Mouse (Mus musculus) olfactory bulb, adult 2 months (tissue): Measurements from ENCODE around the gene Grik2. TPM values are rescaled to one million over a fixed set of nuclear protein-coding genes. Genes with fewer than 3 reads are reported as not detected.

ENCODE experiments used
- H3K27ac ChIP-seq: fragments of 200-500 bp; 2 replicates; pipeline ENCODE4 v1.5.1; 2012; ENCODE audit warnings: low read depth, low read length; ENCODE audit not compliant: insufficient read depth
- H3K4me1 ChIP-seq: fragments of 200-500 bp; 2 replicates; pipeline ENCODE4 v1.6.1; 2012; ENCODE audit warnings: low read length; ENCODE audit not compliant: control insufficient read depth, insufficient read depth
- H3K4me3 ChIP-seq: fragments of 200-500 bp; 2 replicates; pipeline ENCODE4 v1.5.1; 2012; ENCODE audit warnings: mild to moderate bottlenecking, low read depth, low read length, moderate library complexity; ENCODE audit not compliant: insufficient read depth
- CTCF ChIP-seq: fragments of 200-500 bp; IDR thresholded peaks from 2 replicates; pipeline ENCODE4 v1.5.1; 2012; ENCODE audit warnings: low read depth, mild to moderate bottlenecking, low read length, moderate library complexity; ENCODE audit not compliant: insufficient read depth
- POLR2A ChIP-seq: fragments of 200-500 bp; IDR thresholded peaks from 2 replicates; pipeline ENCODE4 v1.6.1; 2012; ENCODE audit warnings: mild to moderate bottlenecking, low read depth, low read length, moderate library complexity; ENCODE audit not compliant: insufficient read depth
- WGBS: fragments of 180-500 bp; shearing (Covaris S2); methylation state at CpG from one replicate; pipeline ENCODE4 v1.1.7; 2018; 5-methylcytosine and 5-hydroxymethylcytosine counted together
- polyA plus RNA-seq: library from polyadenylated mRNA; stranded (reverse); fragments of >200 nt; gene quantifications from 2 replicates; pipeline ENCODE4 v1.2.4, GENCODE M21; 2012; ENCODE audit warnings: low replicate concordance; ENCODE audit not compliant: missing spikeins, insufficient read depth, insufficient read length

Gene Grik2
- 69.6 TPM in 1 of 2 replicates, not detected in the other for polyA plus RNA-seq

DNA sequence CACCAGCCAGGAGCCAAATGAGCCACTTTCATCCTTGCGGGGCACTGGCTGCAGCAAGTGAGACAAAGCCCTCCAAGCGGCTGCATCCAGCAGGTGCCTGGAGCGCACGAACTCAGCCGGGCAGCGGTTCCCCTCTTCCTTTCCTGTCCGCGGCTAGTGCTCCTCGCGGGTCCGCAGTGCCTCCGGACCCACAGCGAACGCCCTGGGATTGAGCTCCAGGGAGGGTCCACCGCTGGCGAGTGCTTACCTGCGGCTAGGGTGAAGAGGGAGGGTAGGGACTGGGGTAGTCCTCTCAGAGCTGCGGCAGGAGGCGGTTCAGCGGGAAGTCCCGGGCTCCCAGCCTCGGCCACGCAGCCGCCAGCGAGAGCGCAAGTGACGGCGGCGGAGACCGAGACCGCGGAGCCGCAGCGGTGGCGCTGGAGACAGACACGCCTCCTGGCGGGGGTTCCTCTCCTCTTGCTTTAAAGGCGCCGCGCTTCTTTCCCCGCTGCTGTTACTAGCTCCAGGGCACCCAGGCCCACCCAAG, at the start of gene Grik2:
TSS of gene Grik2 (minus strand) at position 386 of the 526 bp plus-strand sequence.
- H3K27ac ChIP-seq: peak within 1 kb of the TSS; percentile 84
- peaks cover 5% of the 10 kb centered on the region; the same call in 1 of the 2 replicates for H3K4me1 ChIP-seq
- TF ChIP-seq POLR2A (peak; percentile 50; the same call in 1 of the 2 replicates), CTCF (0 out of 2 replicates have a peak, but pooled peaks have one; percentile 22)
- H3K4me3 ChIP-seq: peak within 1 kb of the TSS; percentile 89
- WGBS: 0% methylated on average over 41 of the region's 41 CpGs

DNA sequence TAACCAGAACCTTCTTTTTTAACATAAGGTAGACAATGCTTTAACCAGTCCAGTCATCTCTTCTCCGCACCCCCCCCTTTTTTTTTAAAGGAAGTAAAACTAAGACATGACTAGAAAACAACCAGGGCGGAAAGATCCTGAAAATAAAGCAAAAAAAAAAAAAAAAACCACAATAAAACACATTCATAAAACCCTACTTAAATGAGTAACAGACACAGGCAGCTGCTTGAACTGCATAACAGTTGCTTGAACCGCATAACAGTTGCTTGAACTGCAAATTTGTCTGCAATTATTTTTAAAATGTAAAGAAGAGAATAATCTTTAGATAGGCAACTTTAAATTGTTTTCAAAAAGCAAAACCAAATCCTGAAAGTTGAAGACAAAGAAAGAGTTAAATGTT, 45.8 kb upstream of the Grik2 start:
- TF ChIP-seq POLR2A (no peak), CTCF (no peak)
- H3K4me1 ChIP-seq: no peaks in the 10 kb centered on the region
- H3K4me3 ChIP-seq: no peak overlapping the region
- 87% methylated on average over 3 of the region's 3 CpGs for WGBS
- H3K27ac ChIP-seq: no peak overlapping the region

DNA sequence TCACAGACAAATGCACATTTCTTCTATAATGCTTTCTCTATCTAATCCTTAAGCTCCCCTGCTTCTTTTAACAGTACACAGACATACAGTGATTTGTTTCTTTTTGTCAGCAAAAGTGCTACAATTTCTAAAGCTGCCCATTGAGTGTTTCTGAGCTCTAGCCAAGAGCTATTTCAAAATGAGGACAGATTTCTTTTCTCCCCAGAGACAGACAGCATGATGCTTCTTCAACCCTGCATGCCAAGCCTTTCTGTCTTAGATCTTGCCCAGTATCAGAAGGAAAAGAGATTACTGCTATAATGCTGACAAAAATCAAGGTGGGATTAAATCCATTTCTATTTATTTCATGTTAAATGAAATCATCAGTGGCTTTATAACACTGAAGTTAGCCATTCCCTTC, 18.7 kb upstream of the Grik2 start:
- Histone ChIP-seq H3K27ac (no peak overlapping the region), H3K4me3 (no peak overlapping the region), H3K4me1 (no peaks in the 10 kb centered on the region)
- TF ChIP-seq POLR2A: no peak
- TF ChIP-seq CTCF: no peak

- Histone ChIP-seq H3K4me1 (no peaks in the 10 kb centered on the region), H3K4me3 (no peak overlapping the region), H3K27ac (no peak overlapping the region)
- TF ChIP-seq POLR2A (no peak), CTCF (no peak)
- WGBS: 94% methylated on average over 1 of the region's 1 CpGs
Observed at GRCm38 (mm10) chr10:49801001-49801400, 12.4 kb upstream of the Grik2 start.

DNA sequence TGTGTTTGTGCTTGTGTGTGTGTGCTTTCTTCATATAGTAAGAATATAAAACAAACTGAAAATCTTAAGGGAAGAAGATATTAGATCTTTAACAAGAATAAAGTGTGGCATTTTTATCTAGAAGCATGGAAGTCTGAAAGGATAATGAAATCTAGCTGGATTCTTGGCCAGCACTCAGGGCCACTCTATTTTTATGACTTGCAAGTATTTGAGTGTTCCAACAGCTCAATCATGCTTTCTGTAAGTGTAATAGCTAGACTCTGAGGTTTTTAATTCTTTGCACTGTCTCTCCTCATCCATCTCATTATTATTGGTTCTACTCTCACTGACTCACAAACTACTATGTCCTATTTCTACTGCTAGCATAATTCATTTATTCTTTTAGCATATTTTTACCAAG, 5.6 kb upstream of the Grik2 start:
- H3K4me1 ChIP-seq: peaks cover 2% of the 10 kb centered on the region; the same call in 1 of the 2 replicates
- TF ChIP-seq POLR2A (no peak), CTCF (no peak)
- H3K27ac ChIP-seq: no peak overlapping the region
- H3K4me3 ChIP-seq: no peak overlapping the region

GRCm38 (mm10) chr10:49790326-49790725, 1.8 kb upstream of the Grik2 start:
- Histone ChIP-seq H3K4me1 (peaks cover 5% of the 10 kb centered on the region; the same call in 1 of the 2 replicates), H3K27ac (no peak overlapping the region), H3K4me3 (no peak overlapping the region)
- TF ChIP-seq POLR2A (no peak), CTCF (no peak)
- WGBS: 68% methylated on average over 8 of the region's 8 CpGs

GRCm38 (mm10) chr10:49789711-49790110, 1.1 kb upstream of the Grik2 start:
- H3K4me1 ChIP-seq: peaks cover 5% of the 10 kb centered on the region; the same call in 1 of the 2 replicates
- H3K27ac ChIP-seq: no peak overlapping the region
- no peak for TF ChIP-seq POLR2A
- TF ChIP-seq CTCF: no peak
- WGBS: 79% methylated on average over 4 of the region's 4 CpGs
- no peak overlapping the region for H3K4me3 ChIP-seq

- H3K4me1 ChIP-seq: peaks cover 5% of the 10 kb centered on the region; the same call in 1 of the 2 replicates
- TF ChIP-seq CTCF: no peak
- peak overlapping the region; percentile 84 for H3K27ac ChIP-seq
- 2% methylated on average over 5 of the region's 5 CpGs for WGBS
- peak overlapping the region; percentile 89 for H3K4me3 ChIP-seq
Observed at GRCm38 (mm10) chr10:49788914-49789313, 348 bp upstream of the Grik2 start.

GRCm38 (mm10) chr10:49786630-49787029, 1.9 kb downstream of the Grik2 start:
- Histone ChIP-seq H3K27ac (no peak overlapping the region), H3K4me3 (no peak overlapping the region), H3K4me1 (peaks cover 5% of the 10 kb centered on the region; the same call in 1 of the 2 replicates)
- TF ChIP-seq POLR2A: no peak
- TF ChIP-seq CTCF: no peak
- 31% methylated on average over 3 of the region's 3 CpGs for WGBS
